Mouse (Mus musculus) kidney, embryonic 15.5 days (tissue): ENCODE data around the gene Slc22a18. TPM values are rescaled to one million over a fixed set of nuclear protein-coding genes. Genes with fewer than 3 reads are reported as not detected.

Experiments
- ATAC-seq: fragments of 200-750 bp; cut with Nextera tagmentation; replicated peaks from 2 replicates; pipeline ENCODE4 v1.8.0; 2017; ENCODE audit warnings: moderate TSS enrichment; ENCODE audit not compliant: low FRiP score
- H3K27ac ChIP-seq: fragments of 300-500 bp; sonication (generic); 2 replicates; pipeline ENCODE4 v1.5.1; 2015; ENCODE audit warnings: mild to moderate bottlenecking, inconsistent platforms
- H3K27me3 ChIP-seq: fragments of 300-500 bp; sonication (generic); 2 replicates; pipeline ENCODE4 v1.6.1; 2015; ENCODE audit warnings: inconsistent platforms
- H3K36me3 ChIP-seq: fragments of 300-500 bp; sonication (generic); 2 replicates; pipeline ENCODE4 v1.6.1; 2015; ENCODE audit warnings: inconsistent platforms
- H3K4me1 ChIP-seq: fragments of 300-500 bp; sonication (generic); 2 replicates; pipeline ENCODE4 v1.6.1; 2015; ENCODE audit warnings: inconsistent platforms
- H3K4me2 ChIP-seq: fragments of 300-500 bp; sonication (generic); 2 replicates; pipeline ENCODE4 v1.6.1; 2015; ENCODE audit warnings: moderate library complexity, mild to moderate bottlenecking, inconsistent platforms
- H3K4me3 ChIP-seq: fragments of 300-500 bp; sonication (generic); replicated peaks from 2 replicates; pipeline ENCODE4 v1.5.1; 2015; ENCODE audit warnings: mild to moderate bottlenecking, inconsistent platforms
- H3K9ac ChIP-seq: fragments of 300-500 bp; sonication (generic); 2 replicates; pipeline ENCODE4 v1.6.1; 2015; ENCODE audit warnings: mild to moderate bottlenecking, inconsistent platforms
- H3K9me3 ChIP-seq: fragments of 300-500 bp; sonication (generic); replicated peaks from 2 replicates; pipeline ENCODE4 v1.6.1; 2016; ENCODE audit warnings: inconsistent platforms
- WGBS: fragments of 180-500 bp; shearing (Covaris S2); methylation state at CpG from one replicate; pipeline ENCODE4 v1.1.7; 2015; ENCODE audit warnings: mixed read lengths; 5-methylcytosine and 5-hydroxymethylcytosine counted together
- polyA plus RNA-seq: library from polyadenylated mRNA; unstranded; fragments of >200 nt; fragmentation: Nextera tagmentation; extraction: Ambion mirVana; gene quantifications from 2 replicates; pipeline ENCODE4 v1.2.1, GENCODE M21; 2015

Gene Slc22a18
- polyA plus RNA-seq, 1 experiment from 2014 or later = 4.5 TPM

DNA sequence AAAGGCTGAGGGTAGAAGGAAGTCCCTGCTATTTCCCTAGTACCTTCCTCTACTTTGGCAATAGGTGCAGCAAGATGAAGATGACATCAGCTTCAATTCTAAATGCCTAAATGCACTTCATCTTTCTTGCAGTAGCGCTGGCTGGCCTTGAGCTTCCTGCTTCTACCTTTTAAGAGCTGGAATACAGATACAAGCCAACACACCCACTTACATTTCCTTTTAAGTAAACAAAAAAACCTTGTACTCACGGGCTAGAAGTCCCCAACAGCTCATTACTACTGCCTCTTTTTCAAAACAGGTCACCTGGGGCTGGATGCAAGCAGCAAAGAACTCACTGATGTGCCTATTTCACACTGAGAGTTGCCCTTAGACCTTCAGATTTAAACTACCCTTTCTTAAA lies 73.0 kb downstream of the Slc22a18 start:
- Histone ChIP-seq H3K36me3 (peaks cover 10% of the 10 kb centered on the region; the same call in 1 of the 2 replicates), H3K27me3 (no peaks in the 10 kb centered on the region), H3K4me1 (peaks cover 40% of the 10 kb centered on the region), H3K27ac (no peak overlapping the region), H3K4me3 (no peak overlapping the region), H3K4me2 (peak overlapping the region; percentile 65; the same call in 1 of the 2 replicates), H3K9ac (0 out of 2 replicates have a peak overlapping the region, but pooled peaks have one; percentile 7), H3K9me3 (no peaks in the 10 kb centered on the region)
- 57% methylated on average over 2 of the region's 2 CpGs for WGBS
- no peak for ATAC-seq

DNA sequence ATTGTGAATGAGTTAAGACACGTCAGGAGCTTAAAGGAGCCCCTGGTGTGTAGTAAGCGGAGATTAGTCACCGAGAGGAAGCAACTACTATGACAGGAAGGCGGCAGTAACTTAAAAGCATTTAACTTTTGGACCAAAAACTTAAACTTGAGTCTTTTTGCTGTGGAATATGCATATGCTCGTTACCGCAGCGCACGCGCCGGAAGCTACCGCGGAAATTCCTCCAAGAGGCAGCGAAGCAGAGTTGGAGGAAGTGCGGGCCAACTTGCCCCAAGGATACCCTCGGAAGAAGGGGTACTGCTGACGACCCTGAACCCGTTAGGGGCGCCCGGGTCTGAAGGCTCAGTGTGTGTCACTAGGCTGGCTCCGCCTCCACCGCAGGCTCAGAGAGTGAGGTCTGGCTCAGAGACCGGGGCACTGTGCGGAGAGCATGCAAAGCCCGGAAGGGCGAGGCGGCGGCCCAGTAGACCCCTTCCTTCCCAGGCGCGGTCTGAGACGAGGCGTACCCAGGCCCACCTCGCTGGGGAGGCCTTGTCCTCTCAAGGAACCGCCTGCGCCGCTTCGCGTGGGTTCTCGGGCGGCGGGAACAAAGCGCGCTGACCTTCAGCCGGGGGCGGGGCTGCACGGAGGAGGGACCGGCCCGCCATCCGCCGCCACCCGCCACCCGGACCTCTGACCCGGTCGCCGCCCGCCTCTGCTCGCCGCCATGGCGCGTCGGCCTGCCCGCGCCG lies 74.9 kb downstream of the Slc22a18 start:
- under 1% methylated on average over 41 of the region's 63 CpGs for WGBS
- H3K9me3 ChIP-seq = no peaks in the 10 kb centered on the region

More for the DNA sequence above, 74.9 kb downstream of the Slc22a18 start:
- Histone ChIP-seq H3K27ac (peak overlapping the region; percentile 96), H3K36me3 (peaks cover 14% of the 10 kb centered on the region; the same call in 1 of the 2 replicates), H3K4me3 (peak overlapping the region; percentile 96), H3K27me3 (no peaks in the 10 kb centered on the region), H3K9ac (peak overlapping the region; percentile 92), H3K4me2 (peak overlapping the region; percentile 65), H3K4me1 (peaks cover 32% of the 10 kb centered on the region)
- ATAC-seq = peak; percentile 83

Other genes with a start within 250 kb of the Slc22a18 start
- 844 and 965 TPM in 2 replicates for gene Cdkn1c, start 12.7 kb upstream of the Slc22a18 start, polyA plus RNA-seq
- 8.4 and 10.8 TPM in 2 replicates for gene Phlda2, start 29.4 kb downstream of the Slc22a18 start, polyA plus RNA-seq
- 276 and 287 TPM in 2 replicates for gene Nap1l4, start 75.4 kb downstream of the Slc22a18 start, polyA plus RNA-seq
- gene Cars, start 126.4 kb downstream of the Slc22a18 start, polyA plus RNA-seq = 62.3 and 62.9 TPM in 2 replicates
- gene Tnfrsf26, start 155.0 kb downstream of the Slc22a18 start, polyA plus RNA-seq = 0.54 and 0.65 TPM in 2 replicates
- gene Tnfrsf22, start 175.9 kb downstream of the Slc22a18 start, polyA plus RNA-seq = 10.6 and 12.1 TPM in 2 replicates
- 2.0 and 2.8 TPM in 2 replicates for gene Tnfrsf23, start 212.1 kb downstream of the Slc22a18 start, polyA plus RNA-seq